Mouse (Mus musculus): Measurements from ENCODE around the gene Tinagl1. TPM values are rescaled to one million over a fixed set of nuclear protein-coding genes. Genes with fewer than 3 reads are reported as not detected.

Tinagl1 gene
- total RNA-seq, 1 experiment, result 43.7 TPM

DNA sequence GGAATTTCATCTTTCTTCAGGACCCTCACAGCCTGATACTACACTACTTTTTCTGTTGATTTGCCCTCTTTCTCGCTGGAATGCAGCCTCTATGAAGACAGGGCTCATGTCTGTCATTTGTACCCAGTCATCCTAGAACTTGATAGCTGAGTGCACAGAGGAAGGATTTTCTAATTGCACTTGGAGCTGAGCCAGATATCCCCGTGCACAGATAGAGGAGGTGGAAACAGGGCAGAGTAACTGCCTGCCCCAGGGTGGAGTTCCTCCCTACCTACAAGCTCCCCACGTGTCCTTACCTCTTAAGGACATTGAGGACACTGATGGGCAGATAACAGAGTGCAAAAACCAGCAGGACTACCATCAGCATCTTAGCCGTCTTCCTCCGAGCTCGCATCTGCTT lies 41.5 kb downstream of the Tinagl1 start:
- no peak for TF ChIP-seq CHD2 (IDR thresholded peaks at IDR 0.05; ENCODE audit: low read depth, low read length)
- no peak for TF ChIP-seq ZC3H11A (IDR thresholded peaks at IDR 0.05; ENCODE audit: borderline replicate concordance, low read depth, low read length)
- no peak for TF ChIP-seq MAFK (IDR thresholded peaks at IDR 0.05; ENCODE audit: insufficient read depth, low read depth, low read length)
- TF ChIP-seq HCFC1 (IDR thresholded peaks at IDR 0.05; ENCODE audit: borderline replicate concordance, insufficient read depth, low read length), result no peak
- no peak for TF ChIP-seq ZNF384 (IDR thresholded peaks at IDR 0.05; ENCODE audit: low read depth, low read length)
- in situ Hi-C loops (cut with MboI; ENCODE audit: low sequenced_read_pairs in 2 of 2, unreplicated experiment in 2 of 2), result no loop called here
- DNase-seq (ENCODE audit: low read depth, low spot score), result no peak
- Histone ChIP-seq H3K9me3 (ENCODE audit: control insufficient read depth, insufficient read depth, low read depth, low read length) (no peaks in the 10 kb centered on the region), H3K9ac (ENCODE audit: insufficient read depth, low read depth, low read length, poor library complexity, severe bottlenecking) (no peak overlapping the region), H3K27ac (ENCODE audit: insufficient read depth, low read depth, low read length, poor library complexity, severe bottlenecking) (no peak overlapping the region), H3K4me3 (ENCODE audit: insufficient read depth in 1 of 2, low read depth in 1 of 2, low read length in 2 of 2, poor library complexity in 1 of 2, severe bottlenecking in 1 of 2) (no peak overlapping the region), H3K36me3 (ENCODE audit: control insufficient read depth, insufficient read depth, low read length, poor library complexity, severe bottlenecking) (no peaks in the 10 kb centered on the region), H3K4me1 (ENCODE audit: control insufficient read depth in 2 of 2, insufficient read depth in 2 of 2, low read length in 2 of 2, poor library complexity in 1 of 2) (peaks cover 0 to 3% of the 10 kb centered on the region in 2 experiments; a peak in 2 of 4 replicates)

GRCm38 (mm10) chr4:130131448-130132105 lies 43.3 kb downstream of the Tinagl1 start:
- H3K9ac ChIP-seq (ENCODE audit: insufficient read depth, low read depth, low read length, poor library complexity, severe bottlenecking), result no peak overlapping the region
- no peak for DNase-seq (ENCODE audit: low read depth, low spot score)
- H3K4me3 ChIP-seq (ENCODE audit: insufficient read depth in 1 of 2, low read depth in 1 of 2, low read length in 2 of 2, poor library complexity in 1 of 2, severe bottlenecking in 1 of 2), result no peak overlapping the region
- in situ Hi-C loops (cut with MboI; ENCODE audit: low sequenced_read_pairs in 2 of 2, unreplicated experiment in 2 of 2), result no loop called here
- TF ChIP-seq ZNF384 (IDR thresholded peaks at IDR 0.05; ENCODE audit: low read depth, low read length) (no peak), ZC3H11A (IDR thresholded peaks at IDR 0.05; ENCODE audit: borderline replicate concordance, low read depth, low read length) (no peak), HCFC1 (IDR thresholded peaks at IDR 0.05; ENCODE audit: borderline replicate concordance, insufficient read depth, low read length) (no peak), CHD2 (IDR thresholded peaks at IDR 0.05; ENCODE audit: low read depth, low read length) (no peak), MAFK (IDR thresholded peaks at IDR 0.05; ENCODE audit: insufficient read depth, low read depth, low read length) (no peak)
- no peaks in the 10 kb centered on the region for H3K9me3 ChIP-seq (ENCODE audit: control insufficient read depth, insufficient read depth, low read depth, low read length)
- H3K36me3 ChIP-seq (ENCODE audit: control insufficient read depth, insufficient read depth, low read length, poor library complexity, severe bottlenecking), result peaks cover 6% of the 10 kb centered on the region
- H3K27ac ChIP-seq (ENCODE audit: insufficient read depth, low read depth, low read length, poor library complexity, severe bottlenecking), result no peak overlapping the region
- H3K4me1 ChIP-seq (ENCODE audit: control insufficient read depth in 2 of 2, insufficient read depth in 2 of 2, low read length in 2 of 2, poor library complexity in 1 of 2), result peaks cover 0 to 3% of the 10 kb centered on the region in 2 experiments; a peak in 2 of 4 replicates

DNA sequence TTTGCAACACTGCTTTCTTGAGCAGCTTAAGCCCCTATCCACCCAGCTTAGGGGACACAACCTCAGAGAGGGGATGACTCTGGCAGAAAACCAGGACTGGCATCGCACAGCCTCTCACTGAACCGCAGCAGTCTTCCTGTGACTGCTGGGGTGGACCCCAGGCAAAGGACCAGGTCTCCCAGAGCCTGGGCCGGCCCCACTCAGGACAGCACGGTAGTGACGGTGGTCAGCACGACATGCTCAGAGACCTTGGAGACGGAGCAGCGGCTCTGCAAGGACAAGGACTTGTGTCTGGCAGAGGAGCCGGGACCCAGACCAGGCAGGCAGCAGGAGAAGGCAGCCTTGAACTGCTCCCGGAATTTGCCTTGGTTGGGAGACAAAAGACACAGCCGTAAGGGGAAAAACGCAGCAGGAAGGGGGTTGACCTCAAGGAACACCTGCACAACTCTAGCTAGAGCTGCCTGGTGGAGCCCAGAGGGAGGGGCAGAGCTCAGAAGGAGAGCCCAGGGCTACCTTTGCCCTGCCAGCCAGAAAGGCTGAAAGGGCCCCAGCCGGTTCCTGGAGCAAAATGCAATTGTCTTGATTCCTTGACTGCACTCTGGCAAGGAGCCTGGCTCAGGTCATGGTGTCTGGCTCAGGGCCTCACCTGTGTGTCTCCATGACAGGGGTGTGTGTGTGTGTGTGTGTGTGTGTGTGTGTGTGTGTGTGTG lies 44.1 kb downstream of the Tinagl1 start:
- H3K36me3 ChIP-seq (ENCODE audit: control insufficient read depth, insufficient read depth, low read length, poor library complexity, severe bottlenecking), result peaks cover 11% of the 10 kb centered on the region
- no peak for DNase-seq (ENCODE audit: low read depth, low spot score)
- no peaks in the 10 kb centered on the region for H3K9me3 ChIP-seq (ENCODE audit: control insufficient read depth, insufficient read depth, low read depth, low read length)
- H3K4me1 ChIP-seq (ENCODE audit: control insufficient read depth in 2 of 2, insufficient read depth in 2 of 2, low read length in 2 of 2, poor library complexity in 1 of 2), result peaks cover 0 to 3% of the 10 kb centered on the region in 2 experiments; a peak in 2 of 4 replicates
- TF ChIP-seq ZC3H11A (IDR thresholded peaks at IDR 0.05; ENCODE audit: borderline replicate concordance, low read depth, low read length) (no peak), HCFC1 (IDR thresholded peaks at IDR 0.05; ENCODE audit: borderline replicate concordance, insufficient read depth, low read length) (no peak), CHD2 (IDR thresholded peaks at IDR 0.05; ENCODE audit: low read depth, low read length) (no peak), MAFK (IDR thresholded peaks at IDR 0.05; ENCODE audit: insufficient read depth, low read depth, low read length) (no peak), ZNF384 (IDR thresholded peaks at IDR 0.05; ENCODE audit: low read depth, low read length) (no peak)
- H3K27ac ChIP-seq (ENCODE audit: insufficient read depth, low read depth, low read length, poor library complexity, severe bottlenecking), result no peak overlapping the region
- no peak overlapping the region for H3K4me3 ChIP-seq (ENCODE audit: insufficient read depth in 1 of 2, low read depth in 1 of 2, low read length in 2 of 2, poor library complexity in 1 of 2, severe bottlenecking in 1 of 2)
- in situ Hi-C loops (cut with MboI; ENCODE audit: low sequenced_read_pairs in 2 of 2, unreplicated experiment in 2 of 2), result no loop called here
- H3K9ac ChIP-seq (ENCODE audit: insufficient read depth, low read depth, low read length, poor library complexity, severe bottlenecking), result no peak overlapping the region

GRCm38 (mm10) chr4:130130082-130130481 lies 44.8 kb downstream of the Tinagl1 start:
- no peak overlapping the region for H3K27ac ChIP-seq (ENCODE audit: insufficient read depth, low read depth, low read length, poor library complexity, severe bottlenecking)
- H3K4me3 ChIP-seq (ENCODE audit: insufficient read depth in 1 of 2, low read depth in 1 of 2, low read length in 2 of 2, poor library complexity in 1 of 2, severe bottlenecking in 1 of 2), result no peak overlapping the region
- H3K9ac ChIP-seq (ENCODE audit: insufficient read depth, low read depth, low read length, poor library complexity, severe bottlenecking), result no peak overlapping the region
- in situ Hi-C loops (cut with MboI; ENCODE audit: low sequenced_read_pairs in 2 of 2, unreplicated experiment in 2 of 2), result no loop called here
- DNase-seq (ENCODE audit: low read depth, low spot score), result no peak
- no peaks in the 10 kb centered on the region for H3K9me3 ChIP-seq (ENCODE audit: control insufficient read depth, insufficient read depth, low read depth, low read length)
- H3K36me3 ChIP-seq (ENCODE audit: control insufficient read depth, insufficient read depth, low read length, poor library complexity, severe bottlenecking), result peaks cover 17% of the 10 kb centered on the region
- TF ChIP-seq ZC3H11A (IDR thresholded peaks at IDR 0.05; ENCODE audit: borderline replicate concordance, low read depth, low read length) (no peak), MAFK (IDR thresholded peaks at IDR 0.05; ENCODE audit: insufficient read depth, low read depth, low read length) (no peak), ZNF384 (IDR thresholded peaks at IDR 0.05; ENCODE audit: low read depth, low read length) (no peak), CHD2 (IDR thresholded peaks at IDR 0.05; ENCODE audit: low read depth, low read length) (no peak), HCFC1 (IDR thresholded peaks at IDR 0.05; ENCODE audit: borderline replicate concordance, insufficient read depth, low read length) (no peak)
- H3K4me1 ChIP-seq (ENCODE audit: control insufficient read depth in 2 of 2, insufficient read depth in 2 of 2, low read length in 2 of 2, poor library complexity in 1 of 2), result peaks cover 0 to 3% of the 10 kb centered on the region in 2 experiments; a peak in 2 of 4 replicates
